Mouse (Mus musculus): ENCODE data around the gene Ccdc81. TPM values are rescaled to one million over a fixed set of nuclear protein-coding genes. Genes with fewer than 3 reads are reported as not detected.

The Ccdc81 gene
- polyA plus RNA-seq, 1 experiment from 2014 or later = 0.39 TPM

GRCm38 (mm10) chr7:89833521-89833920 is 69.9 kb downstream of the Ccdc81 start:
- H3K27ac ChIP-seq (ENCODE audit: low read length) = no peak overlapping the region
- whole genome bisulfite sequencing = 89% methylated on average over 8 of the region's 8 CpGs
- ATAC-seq = no peak
- H3K4me2 ChIP-seq (ENCODE audit: low read length) = no peak overlapping the region
- no peak overlapping the region for H3K4me3 ChIP-seq (replicated peaks; ENCODE audit: low read length)
- no peak overlapping the region for H3K9ac ChIP-seq (replicated peaks; ENCODE audit: low read depth, low read length)
- H3K27me3 ChIP-seq (replicated peaks; ENCODE audit: control insufficient read depth, insufficient read depth, low read length) = no peaks in the 10 kb centered on the region
- H3K4me1 ChIP-seq (replicated peaks; ENCODE audit: control insufficient read depth, insufficient read depth, low read length) = no peaks in the 10 kb centered on the region
- no peaks in the 10 kb centered on the region for H3K9me3 ChIP-seq (ENCODE audit: control insufficient read depth, low read length)
- H3K36me3 ChIP-seq (ENCODE audit: control insufficient read depth, insufficient read depth) = no peaks in the 10 kb centered on the region

GRCm38 (mm10) chr7:89829201-89829600 is 74.2 kb downstream of the Ccdc81 start:
- Histone ChIP-seq H3K9me3 (ENCODE audit: control insufficient read depth, low read length) (no peaks in the 10 kb centered on the region), H3K4me1 (replicated peaks; ENCODE audit: control insufficient read depth, insufficient read depth, low read length) (no peaks in the 10 kb centered on the region), H3K27ac (ENCODE audit: low read length) (no peak overlapping the region), H3K4me2 (ENCODE audit: low read length) (no peak overlapping the region), H3K9ac (replicated peaks; ENCODE audit: low read depth, low read length) (no peak overlapping the region), H3K36me3 (ENCODE audit: control insufficient read depth, insufficient read depth) (no peaks in the 10 kb centered on the region), H3K27me3 (replicated peaks; ENCODE audit: control insufficient read depth, insufficient read depth, low read length) (no peaks in the 10 kb centered on the region), H3K4me3 (replicated peaks; ENCODE audit: low read length) (no peak overlapping the region)
- WGBS = 55% methylated on average over 7 of the region's 7 CpGs
- no peak for ATAC-seq

- no peak overlapping the region for H3K4me2 ChIP-seq (ENCODE audit: low read length)
- H3K36me3 ChIP-seq (ENCODE audit: control insufficient read depth, insufficient read depth) = no peaks in the 10 kb centered on the region
- H3K9me3 ChIP-seq (ENCODE audit: control insufficient read depth, low read length) = no peaks in the 10 kb centered on the region
- H3K4me1 ChIP-seq (replicated peaks; ENCODE audit: control insufficient read depth, insufficient read depth, low read length) = no peaks in the 10 kb centered on the region
- no peak overlapping the region for H3K4me3 ChIP-seq (replicated peaks; ENCODE audit: low read length)
- no peak overlapping the region for H3K27ac ChIP-seq (ENCODE audit: low read length)
- 70% methylated on average over 4 of the region's 4 CpGs for WGBS
- H3K27me3 ChIP-seq (replicated peaks; ENCODE audit: control insufficient read depth, insufficient read depth, low read length) = no peaks in the 10 kb centered on the region
- no peak overlapping the region for H3K9ac ChIP-seq (replicated peaks; ENCODE audit: low read depth, low read length)
- no peak for ATAC-seq
These were observed 74.9 kb downstream of the Ccdc81 start for GRCm38 (mm10) chr7:89828436-89829065.

Other genes with a start within 250 kb of the Ccdc81 start
- gene Hikeshi, start 37.6 kb upstream of the Ccdc81 start, polyA plus RNA-seq (2015; fragmentation: Nextera tagmentation; extraction: Ambion mirVana) = 154 and 158 TPM in 2 replicates
- 35.0 and 45.1 TPM in 2 replicates for gene Eed, start 77.4 kb upstream of the Ccdc81 start, polyA plus RNA-seq (2015; fragmentation: Nextera tagmentation; extraction: Ambion mirVana)
- gene Picalm, start 226.6 kb upstream of the Ccdc81 start, polyA plus RNA-seq (2015; fragmentation: Nextera tagmentation; extraction: Ambion mirVana) = 41.7 and 51.2 TPM in 2 replicates